Mouse (Mus musculus) forebrain, embryonic 11.5 days (tissue): Measurements from ENCODE around the gene Crb3. TPM values are rescaled to one million over a fixed set of nuclear protein-coding genes. Genes with fewer than 3 reads are reported as not detected.

ENCODE experiments used
- ATAC-seq: fragments of 200-750 bp; cut with Nextera tagmentation; replicated peaks from 2 replicates; pipeline ENCODE4 v1.8.0; 2017; ENCODE audit warnings: moderate TSS enrichment; ENCODE audit not compliant: low FRiP score
- DNase-seq: peaks from one replicate; pipeline ENCODE4 v3.0.0-alpha.2; 2017; ENCODE audit warnings: low spot score
- H3K27ac ChIP-seq: fragments of 300-500 bp; sonication (generic); 2 replicates; pipeline ENCODE4 v1.5.1; 2014; ENCODE audit warnings: low read depth, low read length
- H3K27me3 ChIP-seq: fragments of 300-500 bp; sonication (generic); 2 replicates; pipeline ENCODE4 v1.6.1; 2014; ENCODE audit warnings: mild to moderate bottlenecking, low read length, mixed read lengths; ENCODE audit not compliant: control insufficient read depth, insufficient read depth
- H3K36me3 ChIP-seq: fragments of 300-500 bp; sonication (generic); 2 replicates; pipeline ENCODE4 v1.6.1; 2014; ENCODE audit warnings: mild to moderate bottlenecking, low read length, moderate library complexity, mixed read lengths; ENCODE audit not compliant: control insufficient read depth, insufficient read depth
- H3K4me1 ChIP-seq: fragments of 300-500 bp; sonication (generic); replicated peaks from 2 replicates; pipeline ENCODE4 v1.6.1; 2014; ENCODE audit warnings: low read length, mixed read lengths; ENCODE audit not compliant: control insufficient read depth, insufficient read depth
- H3K4me2 ChIP-seq: fragments of 300-500 bp; sonication (generic); 2 replicates; pipeline ENCODE4 v1.6.1; 2014; ENCODE audit warnings: low read depth, mild to moderate bottlenecking, low read length, moderate library complexity, mixed read lengths; ENCODE audit not compliant: severe bottlenecking
- H3K4me3 ChIP-seq: fragments of 300-500 bp; sonication (generic); 2 replicates; pipeline ENCODE4 v1.5.1; 2014; ENCODE audit warnings: low read depth, low read length
- H3K9ac ChIP-seq: fragments of 300-500 bp; sonication (generic); 2 replicates; pipeline ENCODE4 v1.6.1; 2014; ENCODE audit warnings: low read length
- H3K9me3 ChIP-seq: fragments of 300-500 bp; sonication (generic); 2 replicates; pipeline ENCODE4 v1.6.1; 2016; ENCODE audit warnings: low read length, mixed read lengths; ENCODE audit not compliant: control insufficient read depth
- WGBS: fragments of 180-500 bp; shearing (Covaris S2); extraction: QIAGEN DNeasy Blood & Tissue Kit; methylation state at CpG from one replicate; pipeline ENCODE4 v1.1.7; 2014; 5-methylcytosine and 5-hydroxymethylcytosine counted together
- polyA plus RNA-seq: library from polyadenylated mRNA; unstranded; fragments of >200 nt; fragmentation: Nextera tagmentation; extraction: Ambion mirVana; gene quantifications from 2 replicates; pipeline ENCODE4 v1.2.1, GENCODE M21; 2014

The Crb3 gene
- polyA plus RNA-seq, 1 experiment from 2014 or later, result 1.9 TPM

- no peaks in the 10 kb centered on the region for H3K9me3 ChIP-seq
- no peaks in the 10 kb centered on the region for H3K36me3 ChIP-seq
- peak; percentile 88 for DNase-seq
- H3K9ac ChIP-seq, result peak within 1 kb of the TSS; percentile 75
- no peak within 1 kb of the TSS for H3K27ac ChIP-seq
- H3K4me3 ChIP-seq, result peak within 1 kb of the TSS; percentile 54
- H3K4me2 ChIP-seq, result peak within 1 kb of the TSS; percentile 76
- H3K4me1 ChIP-seq, result peaks cover 8% of the 10 kb centered on the region
- H3K27me3 ChIP-seq, result no peaks in the 10 kb centered on the region
- under 1% methylated on average over 58 of the region's 61 CpGs for WGBS
- ATAC-seq, result peak; percentile 83
Measured at GRCm38 (mm10) chr17:57105181-57106034, 46.5 kb downstream of the Crb3 start, which contains the start of gene Tnfsf9. Tnfsf9 (plus strand) TSS chr17:57105325.

GRCm38 (mm10) chr17:57106035-57106368 is 47.1 kb downstream of the Crb3 start:
- Histone ChIP-seq H3K27ac (no peak overlapping the region), H3K4me1 (peaks cover 8% of the 10 kb centered on the region), H3K36me3 (no peaks in the 10 kb centered on the region), H3K9me3 (no peaks in the 10 kb centered on the region), H3K27me3 (no peaks in the 10 kb centered on the region), H3K4me2 (peak overlapping the region; percentile 76), H3K9ac (peak overlapping the region; percentile 75), H3K4me3 (peak overlapping the region; percentile 54)
- DNase-seq, result no peak
- ATAC-seq, result no peak
- WGBS, result 4% methylated on average over 9 of the region's 9 CpGs

GRCm38 (mm10) chr17:57107064-57107463 is 48.2 kb downstream of the Crb3 start:
- Histone ChIP-seq H3K4me3 (no peak overlapping the region), H3K9ac (no peak overlapping the region), H3K27me3 (no peaks in the 10 kb centered on the region), H3K4me1 (peaks cover 8% of the 10 kb centered on the region), H3K9me3 (no peaks in the 10 kb centered on the region), H3K4me2 (no peak overlapping the region; the same call in 1 of the 2 replicates), H3K27ac (no peak overlapping the region), H3K36me3 (no peaks in the 10 kb centered on the region)
- ATAC-seq, result no peak
- WGBS, result 90% methylated on average over 5 of the region's 5 CpGs
- DNase-seq, result no peak

GRCm38 (mm10) chr17:57108040-57108665 is 49.2 kb downstream of the Crb3 start:
- Histone ChIP-seq H3K4me1 (peaks cover 8% of the 10 kb centered on the region), H3K9me3 (no peaks in the 10 kb centered on the region), H3K4me3 (no peak overlapping the region), H3K9ac (no peak overlapping the region), H3K4me2 (no peak overlapping the region), H3K27ac (no peak overlapping the region), H3K27me3 (no peaks in the 10 kb centered on the region), H3K36me3 (no peaks in the 10 kb centered on the region)
- ATAC-seq, result no peak
- WGBS, result 90% methylated on average over 7 of the region's 7 CpGs
- no peak for DNase-seq

- 66% methylated on average over 5 of the region's 5 CpGs for WGBS
- no peak overlapping the region for H3K9ac ChIP-seq
- H3K4me3 ChIP-seq, result no peak overlapping the region
- H3K27ac ChIP-seq, result no peak overlapping the region
- no peaks in the 10 kb centered on the region for H3K36me3 ChIP-seq
- no peak overlapping the region for H3K4me2 ChIP-seq
- peaks cover 8% of the 10 kb centered on the region for H3K4me1 ChIP-seq
- no peaks in the 10 kb centered on the region for H3K27me3 ChIP-seq
- no peak for DNase-seq
- H3K9me3 ChIP-seq, result no peaks in the 10 kb centered on the region
- ATAC-seq, result no peak
Measured at GRCm38 (mm10) chr17:57108666-57109171, 49.8 kb downstream of the Crb3 start.

- H3K27me3 ChIP-seq, result no peaks in the 10 kb centered on the region
- H3K4me2 ChIP-seq, result no peak overlapping the region
- H3K9me3 ChIP-seq, result no peaks in the 10 kb centered on the region
- no peak overlapping the region for H3K27ac ChIP-seq
- H3K4me1 ChIP-seq, result peaks cover 8% of the 10 kb centered on the region; the same call in 1 of the 2 replicates
- no peak for DNase-seq
- no peaks in the 10 kb centered on the region for H3K36me3 ChIP-seq
- H3K9ac ChIP-seq, result no peak overlapping the region
- 85% methylated on average over 1 of the region's 1 CpGs for WGBS
- ATAC-seq, result no peak
- no peak overlapping the region for H3K4me3 ChIP-seq
Measured at GRCm38 (mm10) chr17:57110005-57110404, 51.1 kb downstream of the Crb3 start.

GRCm38 (mm10) chr17:57112768-57113474 is 54.0 kb downstream of the Crb3 start:
- Histone ChIP-seq H3K9ac (no peak overlapping the region), H3K36me3 (no peaks in the 10 kb centered on the region), H3K4me2 (no peak overlapping the region), H3K4me3 (no peak overlapping the region), H3K27ac (no peak overlapping the region), H3K27me3 (no peaks in the 10 kb centered on the region), H3K4me1 (no peaks in the 10 kb centered on the region), H3K9me3 (no peaks in the 10 kb centered on the region)
- DNase-seq, result no peak
- ATAC-seq, result no peak
- whole genome bisulfite sequencing, result 92% methylated on average over 10 of the region's 10 CpGs
